Mouse (Mus musculus): ENCODE measurements around the gene Gm28308. TPM values are rescaled to one million over a fixed set of nuclear protein-coding genes. Genes with fewer than 3 reads are reported as not detected.

The Gm28308 gene
- total and polyA plus RNA-seq, 2 experiments from 2014 or later: not detected

- Histone ChIP-seq H3K4me3 (ENCODE audit: low read depth, low read length) (peak overlapping the region; percentile 43; the same call in 1 of the 2 replicates), H3K36me3 (ENCODE audit: insufficient read depth, low read length) (no peaks in the 10 kb centered on the region), H3K27ac (ENCODE audit: low read depth, low read length) (no peak overlapping the region), H3K4me1 (ENCODE audit: insufficient read depth, low read length) (no peaks in the 10 kb centered on the region), H3K9me3 (ENCODE audit: low read length) (no peaks in the 10 kb centered on the region), H3K27me3 (ENCODE audit: insufficient read depth, low read length) (peaks cover 91% of the 10 kb centered on the region), H3K4me2 (ENCODE audit: low read depth, low read length, poor library complexity, severe bottlenecking) (peak overlapping the region; percentile 84), H3K9ac (replicated peaks; ENCODE audit: low read length, poor library complexity, severe bottlenecking) (no peak overlapping the region)
- WGBS: 8% methylated on average over 21 of the region's 21 CpGs
- no peak for DNase-seq (ENCODE audit: low spot score)
- TF ChIP-seq CTCF (IDR thresholded peaks at IDR 0.05): no peak
- ATAC-seq (ENCODE audit: low FRiP score): peak; percentile 27; the same call in 1 of the 2 replicates
Measured at GRCm38 (mm10) chr6:52221993-52222685, 9.0 kb upstream of the Gm28308 start.

GRCm38 (mm10) chr6:52221337-52221992, 8.3 kb upstream of the Gm28308 start, which contains the start of gene Hoxa7:
Gene Hoxa7, minus strand, starts transcription at chr6:52221854.
- Histone ChIP-seq H3K27ac (ENCODE audit: low read depth, low read length) (no peak within 1 kb of the TSS), H3K9me3 (ENCODE audit: low read length) (no peaks in the 10 kb centered on the region), H3K27me3 (ENCODE audit: insufficient read depth, low read length) (peaks cover 91% of the 10 kb centered on the region), H3K4me1 (ENCODE audit: insufficient read depth, low read length) (no peaks in the 10 kb centered on the region), H3K4me2 (ENCODE audit: low read depth, low read length, poor library complexity, severe bottlenecking) (peak within 1 kb of the TSS; percentile 84), H3K4me3 (ENCODE audit: low read depth, low read length) (peak within 1 kb of the TSS; percentile 43), H3K9ac (replicated peaks; ENCODE audit: low read length, poor library complexity, severe bottlenecking) (peak within 1 kb of the TSS; percentile 48), H3K36me3 (ENCODE audit: insufficient read depth, low read length) (no peaks in the 10 kb centered on the region)
- ATAC-seq (ENCODE audit: low FRiP score) (peak; percentile 75), DNase-seq (ENCODE audit: low spot score) (peak; percentile 84)
- 1% methylated on average over 46 of the region's 46 CpGs for WGBS
- peak; percentile 97 for TF ChIP-seq CTCF (IDR thresholded peaks at IDR 0.05)

GRCm38 (mm10) chr6:52220865-52221310, 7.7 kb upstream of the Gm28308 start:
- Histone ChIP-seq H3K9ac (replicated peaks; ENCODE audit: low read length, poor library complexity, severe bottlenecking) (no peak overlapping the region), H3K27me3 (ENCODE audit: insufficient read depth, low read length) (peaks cover 93% of the 10 kb centered on the region)

GRCm38 (mm10) chr6:52220003-52220864, 7.1 kb upstream of the Gm28308 start:
- Histone ChIP-seq H3K4me3 (ENCODE audit: low read depth, low read length) (no peak overlapping the region), H3K4me1 (ENCODE audit: insufficient read depth, low read length) (no peaks in the 10 kb centered on the region), H3K4me2 (ENCODE audit: low read depth, low read length, poor library complexity, severe bottlenecking) (no peak overlapping the region), H3K9ac (replicated peaks; ENCODE audit: low read length, poor library complexity, severe bottlenecking) (no peak overlapping the region), H3K27ac (ENCODE audit: low read depth, low read length) (no peak overlapping the region), H3K36me3 (ENCODE audit: insufficient read depth, low read length) (no peaks in the 10 kb centered on the region), H3K27me3 (ENCODE audit: insufficient read depth, low read length) (peaks cover 93% of the 10 kb centered on the region), H3K9me3 (ENCODE audit: low read length) (no peaks in the 10 kb centered on the region)
- ATAC-seq (ENCODE audit: low FRiP score): no peak
- DNase-seq (ENCODE audit: low spot score): no peak
- 16% methylated on average over 32 of the region's 32 CpGs for WGBS
- TF ChIP-seq CTCF (IDR thresholded peaks at IDR 0.05): no peak

More at GRCm38 (mm10) chr6:52220865-52221310, 7.7 kb upstream of the Gm28308 start:
- no peaks in the 10 kb centered on the region for H3K4me1 ChIP-seq (ENCODE audit: insufficient read depth, low read length)
- 11% methylated on average over 12 of the region's 12 CpGs for WGBS
- peak overlapping the region; percentile 84 for H3K4me2 ChIP-seq (ENCODE audit: low read depth, low read length, poor library complexity, severe bottlenecking)
- peak overlapping the region; percentile 43 for H3K4me3 ChIP-seq (ENCODE audit: low read depth, low read length)
- no peak for TF ChIP-seq CTCF (IDR thresholded peaks at IDR 0.05)
- H3K27ac ChIP-seq (ENCODE audit: low read depth, low read length): no peak overlapping the region
- no peak for ATAC-seq (ENCODE audit: low FRiP score)
- DNase-seq (ENCODE audit: low spot score): no peak
- no peaks in the 10 kb centered on the region for H3K9me3 ChIP-seq (ENCODE audit: low read length)
- H3K36me3 ChIP-seq (ENCODE audit: insufficient read depth, low read length): no peaks in the 10 kb centered on the region

GRCm38 (mm10) chr6:52219234-52219942, 6.2 kb upstream of the Gm28308 start:
- WGBS: 21% methylated on average over 9 of the region's 9 CpGs
- Histone ChIP-seq H3K9ac (replicated peaks; ENCODE audit: low read length, poor library complexity, severe bottlenecking) (no peak overlapping the region), H3K36me3 (ENCODE audit: insufficient read depth, low read length) (no peaks in the 10 kb centered on the region), H3K4me1 (ENCODE audit: insufficient read depth, low read length) (no peaks in the 10 kb centered on the region), H3K27me3 (ENCODE audit: insufficient read depth, low read length) (peaks cover 93% of the 10 kb centered on the region), H3K4me2 (ENCODE audit: low read depth, low read length, poor library complexity, severe bottlenecking) (no peak overlapping the region), H3K4me3 (ENCODE audit: low read depth, low read length) (no peak overlapping the region), H3K27ac (ENCODE audit: low read depth, low read length) (no peak overlapping the region), H3K9me3 (ENCODE audit: low read length) (no peaks in the 10 kb centered on the region)
- no peak for TF ChIP-seq CTCF (IDR thresholded peaks at IDR 0.05)
- ATAC-seq (ENCODE audit: low FRiP score) (no peak), DNase-seq (ENCODE audit: low spot score) (no peak)
